ENCODE assay signal across 8 mouse cellular contexts in the genomic region with DNA sequence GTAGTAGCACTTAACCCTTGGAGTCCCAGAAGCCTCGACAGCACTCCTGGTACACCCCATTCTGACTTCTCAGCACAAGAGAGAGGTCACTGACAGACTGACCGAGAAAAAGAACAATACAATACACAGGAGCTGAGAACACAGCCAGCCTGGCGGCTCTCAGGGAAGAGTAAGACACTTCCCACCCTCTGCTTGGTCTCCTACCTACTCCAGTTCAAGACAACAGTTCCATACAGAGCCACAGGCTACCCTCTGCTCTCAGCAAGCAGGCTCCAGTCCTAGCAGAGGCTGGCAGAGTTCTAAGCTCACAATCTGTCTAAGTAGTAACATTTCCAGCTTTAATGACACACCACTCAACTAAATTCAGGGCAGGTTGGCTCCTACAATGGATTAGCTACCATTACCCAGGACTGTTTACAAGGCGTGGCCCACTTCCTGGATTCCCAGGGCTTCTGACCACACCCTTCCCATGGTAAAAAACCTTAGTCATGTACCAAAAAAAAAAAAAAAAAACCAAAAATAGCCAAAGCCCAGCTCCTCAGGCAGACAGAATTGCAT. TPM values are rescaled to one million over a fixed set of nuclear protein-coding genes. Genes with fewer than 3 reads are reported as not detected.
A peak's percentile ranks its signal among the peaks of the same experiment; 100 is the strongest.
DNase-seq lines count a peak whose midpoint lies in the region; ATAC-seq lines count a peak whose summit lies in the region.

No protein-coding gene starts in this region.

- H3K27me3 ChIP-seq in hindbrain, embryonic 13.5 days, result no peaks in the 10 kb centered on the region
- no peaks in the 10 kb centered on the region for H3K27me3 ChIP-seq in hindbrain, embryonic 12.5 days
- no peaks in the 10 kb centered on the region for H3K27me3 ChIP-seq in heart, embryonic 13.5 days (replicated peaks)
- no peaks in the 10 kb centered on the region for H3K27me3 ChIP-seq in lung, embryonic 15.5 days

- peak overlapping the region; percentile 23; the same call in 1 of the 2 replicates for H3K27ac ChIP-seq in hindbrain, embryonic 13.5 days
- H3K27ac ChIP-seq in hindbrain, embryonic 12.5 days, result no peak overlapping the region
- peak overlapping the region; percentile 100 for H3K27ac ChIP-seq in heart, embryonic 13.5 days (replicated peaks)
- 0 out of 2 replicates have a peak overlapping the region, but pooled peaks have one; percentile 4 for H3K27ac ChIP-seq in lung, embryonic 15.5 days

- 40% methylated on average over 4 of the region's 4 CpGs for WGBS in hindbrain, embryonic 13.5 days
- WGBS in hindbrain, embryonic 12.5 days, result 52% methylated on average over 4 of the region's 4 CpGs
- WGBS in heart, embryonic 13.5 days, result 55% methylated on average over 4 of the region's 4 CpGs
- WGBS in lung, embryonic 15.5 days, result 68% methylated on average over 4 of the region's 4 CpGs

- H3K4me2 ChIP-seq in hindbrain, embryonic 13.5 days, result no peak overlapping the region
- H3K4me2 ChIP-seq in hindbrain, embryonic 12.5 days (replicated peaks), result no peak overlapping the region
- peak overlapping the region; percentile 80 for H3K4me2 ChIP-seq in heart, embryonic 13.5 days
- H3K4me2 ChIP-seq in lung, embryonic 15.5 days, result peak overlapping the region; percentile 70; the same call in 1 of the 2 replicates

- H3K36me3 ChIP-seq in hindbrain, embryonic 13.5 days, result no peaks in the 10 kb centered on the region
- no peaks in the 10 kb centered on the region for H3K36me3 ChIP-seq in hindbrain, embryonic 12.5 days
- no peaks in the 10 kb centered on the region for H3K36me3 ChIP-seq in heart, embryonic 13.5 days
- no peaks in the 10 kb centered on the region for H3K36me3 ChIP-seq in lung, embryonic 15.5 days

- ATAC-seq in hindbrain, embryonic 13.5 days (ENCODE audit: low FRiP score), result no peak
- no peak for ATAC-seq in hindbrain, embryonic 12.5 days (ENCODE audit: low FRiP score)
- no peak; the same call in 1 of the 2 replicates for ATAC-seq in heart, embryonic 13.5 days (ENCODE audit: extremely low read depth, insufficient number of reproducible peaks, low FRiP score, low TSS enrichment)
- ATAC-seq in lung, embryonic 15.5 days (ENCODE audit: borderline replicate concordance, extremely low read depth, low FRiP score, low TSS enrichment), result no peak
- no peak for ATAC-seq in monocyte, adult 5-6 weeks (replicated peaks; ENCODE audit: insufficient number of reproducible peaks, low FRiP score, low TSS enrichment, poor library complexity, severe bottlenecking)

- peaks cover 52% of the 10 kb centered on the region for H3K4me1 ChIP-seq in hindbrain, embryonic 13.5 days (replicated peaks)
- H3K4me1 ChIP-seq in hindbrain, embryonic 12.5 days, result peaks cover 43% of the 10 kb centered on the region
- peaks cover 86% of the 10 kb centered on the region for H3K4me1 ChIP-seq in heart, embryonic 13.5 days
- peaks cover 59% of the 10 kb centered on the region for H3K4me1 ChIP-seq in lung, embryonic 15.5 days

- H3K9me3 ChIP-seq in hindbrain, embryonic 13.5 days, result no peaks in the 10 kb centered on the region
- H3K9me3 ChIP-seq in hindbrain, embryonic 12.5 days (replicated peaks), result no peaks in the 10 kb centered on the region
- no peaks in the 10 kb centered on the region for H3K9me3 ChIP-seq in heart, embryonic 13.5 days
- no peaks in the 10 kb centered on the region for H3K9me3 ChIP-seq in lung, embryonic 15.5 days

- H3K9ac ChIP-seq in hindbrain, embryonic 13.5 days, result peak overlapping the region; percentile 49; the same call in 1 of the 2 replicates
- H3K9ac ChIP-seq in hindbrain, embryonic 12.5 days, result no peak overlapping the region
- peak overlapping the region; percentile 81 for H3K9ac ChIP-seq in heart, embryonic 13.5 days
- no peak overlapping the region for H3K9ac ChIP-seq in lung, embryonic 15.5 days

- DNase-seq in MEL-GATA-1-ER (ENCODE audit: extremely low read depth, low read depth), result peak; percentile 55
- DNase-seq in urinary bladder, postnatal 25 days (ENCODE audit: low spot score), result no peak
- no peak for DNase-seq in left cerebral cortex, adult 9 months (ENCODE audit: low spot score in 2 of 2)

- H3K4me3 ChIP-seq in hindbrain, embryonic 13.5 days, result no peak overlapping the region
- H3K4me3 ChIP-seq in hindbrain, embryonic 12.5 days, result no peak overlapping the region
- peak overlapping the region; percentile 13; the same call in 1 of the 2 replicates for H3K4me3 ChIP-seq in heart, embryonic 13.5 days
- no peak overlapping the region for H3K4me3 ChIP-seq in lung, embryonic 15.5 days

RNA-seq across cellular contexts. Expression of a gene that starts 33.6 kb away (rescaled TPM):
- 17.5 and 19.3 TPM in 2 replicates for polyA plus RNA-seq in hindbrain, embryonic 13.5 days (2015; fragmentation: Nextera tagmentation; extraction: Ambion mirVana)
- 28.7 and 29.9 TPM in 2 replicates for polyA plus RNA-seq in hindbrain, embryonic 12.5 days (2016; fragmentation: Nextera tagmentation; extraction: Ambion mirVana)
- polyA plus RNA-seq in heart, embryonic 13.5 days (2015; fragmentation: Nextera tagmentation; extraction: Ambion mirVana), result 27.4 and 29.0 TPM in 2 replicates
- 50.7 and 53.0 TPM in 2 replicates for polyA plus RNA-seq in lung, embryonic 15.5 days (2015; fragmentation: Nextera tagmentation; extraction: Ambion mirVana)
- 32.8 to 50.6 TPM (median 34.5 TPM) in 3 replicates for total RNA-seq in monocyte, adult 5-6 weeks (2017)

RNA-seq across cellular contexts. Expression of a gene that starts 36.1 kb away (rescaled TPM):
- polyA plus RNA-seq in hindbrain, embryonic 13.5 days (2015; fragmentation: Nextera tagmentation; extraction: Ambion mirVana), result 2.6 and 2.8 TPM in 2 replicates
- polyA plus RNA-seq in hindbrain, embryonic 12.5 days (2016; fragmentation: Nextera tagmentation; extraction: Ambion mirVana), result 2.0 and 2.2 TPM in 2 replicates
- polyA plus RNA-seq in heart, embryonic 13.5 days (2015; fragmentation: Nextera tagmentation; extraction: Ambion mirVana), result 3.7 and 4.2 TPM in 2 replicates
- 4.2 and 5.6 TPM in 2 replicates for polyA plus RNA-seq in lung, embryonic 15.5 days (2015; fragmentation: Nextera tagmentation; extraction: Ambion mirVana)
- 64.4 to 73.5 TPM (median 69.7 TPM) in 3 replicates for total RNA-seq in monocyte, adult 5-6 weeks (2017)

RNA-seq across cellular contexts. Expression of a gene that starts 52.5 kb away (rescaled TPM):
- polyA plus RNA-seq in hindbrain, embryonic 13.5 days (2015; fragmentation: Nextera tagmentation; extraction: Ambion mirVana), result 15.2 and 15.9 TPM in 2 replicates
- polyA plus RNA-seq in hindbrain, embryonic 12.5 days (2016; fragmentation: Nextera tagmentation; extraction: Ambion mirVana), result 11.0 and 11.3 TPM in 2 replicates
- polyA plus RNA-seq in heart, embryonic 13.5 days (2015; fragmentation: Nextera tagmentation; extraction: Ambion mirVana), result 1.9 and 2.0 TPM in 2 replicates
- polyA plus RNA-seq in lung, embryonic 15.5 days (2015; fragmentation: Nextera tagmentation; extraction: Ambion mirVana), result 3.2 and 3.6 TPM in 2 replicates
- 0.64 to 0.97 TPM (median 0.95 TPM) in 3 replicates for total RNA-seq in monocyte, adult 5-6 weeks (2017)

Comparison
In these comparisons a context has a peak if more than half of its experiments do, and no peak if none do; other contexts are left out.
1. H3K9ac ChIP-seq: peak in hindbrain, embryonic 13.5 days (single experiment) and heart, embryonic 13.5 days (single experiment); none in hindbrain, embryonic 12.5 days (single experiment) and lung, embryonic 15.5 days (single experiment).
2. H3K4me2 ChIP-seq: peak in heart, embryonic 13.5 days (single experiment) and lung, embryonic 15.5 days (single experiment); none in hindbrain, embryonic 13.5 days (single experiment) and hindbrain, embryonic 12.5 days (single experiment).